Mouse (Mus musculus) hindbrain, postnatal 0 days (tissue): ENCODE results near the gene Ddx20. TPM values are rescaled to one million over a fixed set of nuclear protein-coding genes. Genes with fewer than 3 reads are reported as not detected.
A peak's percentile ranks its signal among the peaks of the same experiment; 100 is the strongest.

Source experiments
- ATAC-seq: fragments of 200-750 bp; cut with Nextera tagmentation; 2 replicates; pipeline ENCODE4 v1.8.0; 2017; ENCODE audit warnings: mild to moderate bottlenecking, moderate TSS enrichment, moderate library complexity
- DNase-seq: peaks from one replicate; pipeline ENCODE4 v3.0.0-alpha.2; 2015; ENCODE audit warnings: low spot score
- H3K27ac ChIP-seq: fragments of 300-500 bp; sonication (generic); 2 replicates; pipeline ENCODE4 v1.5.1; 2014; ENCODE audit warnings: mild to moderate bottlenecking
- H3K27me3 ChIP-seq: fragments of 300-500 bp; sonication (generic); 2 replicates; pipeline ENCODE4 v1.6.1; 2014; ENCODE audit warnings: low read length, mixed read lengths; ENCODE audit not compliant: insufficient read depth
- H3K36me3 ChIP-seq: fragments of 300-500 bp; sonication (generic); 2 replicates; pipeline ENCODE4 v1.6.1; 2014; ENCODE audit warnings: low read length, mixed read lengths; ENCODE audit not compliant: insufficient read depth
- H3K4me1 ChIP-seq: fragments of 300-500 bp; sonication (generic); 2 replicates; pipeline ENCODE4 v1.6.1; 2014; ENCODE audit warnings: antibody characterized with exemption, low read length, mixed read lengths; ENCODE audit not compliant: insufficient read depth
- H3K4me2 ChIP-seq: fragments of 300-500 bp; sonication (generic); 2 replicates; pipeline ENCODE4 v1.6.1; 2014; ENCODE audit warnings: low read depth, mild to moderate bottlenecking, low read length, moderate library complexity, mixed read lengths
- H3K4me3 ChIP-seq: fragments of 300-500 bp; sonication (generic); 2 replicates; pipeline ENCODE4 v1.5.1; 2014; ENCODE audit warnings: low read length
- H3K9ac ChIP-seq: fragments of 300-500 bp; sonication (generic); replicated peaks from 2 replicates; pipeline ENCODE4 v1.6.1; 2014; ENCODE audit warnings: mild to moderate bottlenecking, low read length, moderate library complexity, mixed read lengths
- H3K9me3 ChIP-seq: fragments of 300-500 bp; sonication (generic); 2 replicates; pipeline ENCODE4 v1.6.1; 2016; ENCODE audit warnings: low read length, mixed read lengths
- CTCF ChIP-seq: IDR thresholded peaks from 2 replicates; pipeline ENCODE4 v1.5.1; 2016; ENCODE audit warnings: antibody characterized with exemption, control low read depth, low read depth
- WGBS: fragments of 180-500 bp; shearing (Covaris S2); extraction: QIAGEN DNeasy Blood & Tissue Kit; methylation state at CpG from one replicate; pipeline ENCODE4 v1.1.7; 2014; 5-methylcytosine and 5-hydroxymethylcytosine counted together
- polyA plus RNA-seq: library from polyadenylated mRNA; unstranded; fragments of >200 nt; fragmentation: Nextera tagmentation; extraction: Ambion mirVana; gene quantifications from 2 replicates; pipeline ENCODE4 v1.2.1, GENCODE M21; 2015
- total RNA-seq: library from RNA; depleted of rRNA; stranded (reverse); fragments of >200 nt; gene quantifications from 2 replicates; pipeline ENCODE4 v1.2.3, GENCODE M21; 2014

Gene Ddx20
- total and polyA plus RNA-seq, 2 experiments from 2014 or later = 14.4 to 18.1 TPM

GRCm38 (mm10) chr3:105722510-105722909, 35.1 kb upstream of the Ddx20 start:
- H3K9ac ChIP-seq = no peak overlapping the region
- no peak for ATAC-seq
- H3K27ac ChIP-seq = no peak overlapping the region
- no peaks in the 10 kb centered on the region for H3K36me3 ChIP-seq
- H3K9me3 ChIP-seq = no peaks in the 10 kb centered on the region
- H3K27me3 ChIP-seq = no peaks in the 10 kb centered on the region
- no peak for TF ChIP-seq CTCF
- H3K4me1 ChIP-seq = peaks cover 5% of the 10 kb centered on the region
- no peak overlapping the region for H3K4me2 ChIP-seq
- no peak overlapping the region for H3K4me3 ChIP-seq
- no peak for DNase-seq
- 82% methylated on average over 3 of the region's 3 CpGs for WGBS

DNA sequence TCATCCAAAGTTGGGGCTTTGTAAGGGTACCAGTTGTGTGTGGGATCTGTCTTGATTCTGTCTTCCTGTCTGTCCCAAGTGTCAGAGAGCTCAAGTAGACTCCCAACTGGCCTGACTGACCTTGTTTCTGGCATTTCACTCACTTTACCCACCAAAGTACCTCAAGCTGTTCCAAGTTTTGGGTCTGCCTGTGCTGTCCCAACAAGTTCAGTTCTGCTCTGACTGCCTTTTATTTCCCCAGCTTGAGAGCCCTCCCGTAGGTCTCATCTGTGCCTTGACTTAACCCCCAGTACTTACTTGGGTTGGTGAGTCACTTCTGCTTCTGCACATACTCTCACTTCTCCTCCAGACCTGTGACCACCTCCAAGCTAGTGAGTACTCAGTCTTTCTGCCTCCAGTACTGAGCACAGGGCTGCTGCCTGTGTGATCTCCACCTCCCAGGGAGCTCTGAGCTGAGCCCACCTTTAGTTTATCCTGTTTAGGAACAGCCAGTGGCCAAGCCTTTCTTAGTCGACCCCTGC, 34.4 kb upstream of the Ddx20 start:
- Histone ChIP-seq H3K36me3 (no peaks in the 10 kb centered on the region), H3K9ac (no peak overlapping the region), H3K4me2 (no peak overlapping the region), H3K4me3 (no peak overlapping the region), H3K9me3 (no peaks in the 10 kb centered on the region), H3K4me1 (peaks cover 6% of the 10 kb centered on the region), H3K27ac (no peak overlapping the region), H3K27me3 (no peaks in the 10 kb centered on the region)
- TF ChIP-seq CTCF = no peak
- DNase-seq (no peak), ATAC-seq (no peak)
- 69% methylated on average over 2 of the region's 2 CpGs for WGBS

DNA sequence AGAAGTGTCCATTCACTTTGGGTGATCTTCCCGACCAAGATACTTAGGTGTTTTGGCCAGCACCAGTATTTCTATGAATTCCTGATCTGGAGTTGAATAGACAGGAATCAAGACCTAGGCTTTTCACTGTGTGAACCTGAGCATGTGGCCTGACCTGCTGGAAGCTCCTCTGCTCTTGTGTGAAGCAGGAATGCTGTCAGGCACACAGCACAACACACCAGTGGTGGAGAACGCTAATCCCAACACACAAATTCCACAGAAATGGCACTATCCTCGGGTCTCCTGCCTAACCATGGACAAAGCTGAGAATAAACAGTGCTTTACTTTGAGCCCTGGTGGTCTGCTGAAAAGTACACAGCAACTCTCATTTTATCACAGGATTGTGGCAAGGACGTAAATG, 33.1 kb upstream of the Ddx20 start:
- Histone ChIP-seq H3K27ac (peak overlapping the region; percentile 15; the same call in 1 of the 2 replicates), H3K36me3 (no peaks in the 10 kb centered on the region), H3K9ac (no peak overlapping the region), H3K4me3 (no peak overlapping the region), H3K4me1 (peaks cover 17% of the 10 kb centered on the region), H3K27me3 (no peaks in the 10 kb centered on the region), H3K9me3 (no peaks in the 10 kb centered on the region), H3K4me2 (no peak overlapping the region)
- 70% methylated on average over 4 of the region's 4 CpGs for WGBS
- ATAC-seq (no peak), DNase-seq (no peak)
- no peak for TF ChIP-seq CTCF

GRCm38 (mm10) chr3:105719979-105720378, 32.6 kb upstream of the Ddx20 start:
- Histone ChIP-seq H3K9ac (no peak overlapping the region), H3K36me3 (no peaks in the 10 kb centered on the region), H3K4me2 (no peak overlapping the region), H3K27ac (no peak overlapping the region), H3K27me3 (no peaks in the 10 kb centered on the region), H3K4me1 (peaks cover 17% of the 10 kb centered on the region), H3K9me3 (no peaks in the 10 kb centered on the region), H3K4me3 (no peak overlapping the region)
- no peak for ATAC-seq
- DNase-seq = no peak
- 60% methylated on average over 4 of the region's 4 CpGs for WGBS
- peak; percentile 3; the same call in 1 of the 2 replicates for TF ChIP-seq CTCF

DNA sequence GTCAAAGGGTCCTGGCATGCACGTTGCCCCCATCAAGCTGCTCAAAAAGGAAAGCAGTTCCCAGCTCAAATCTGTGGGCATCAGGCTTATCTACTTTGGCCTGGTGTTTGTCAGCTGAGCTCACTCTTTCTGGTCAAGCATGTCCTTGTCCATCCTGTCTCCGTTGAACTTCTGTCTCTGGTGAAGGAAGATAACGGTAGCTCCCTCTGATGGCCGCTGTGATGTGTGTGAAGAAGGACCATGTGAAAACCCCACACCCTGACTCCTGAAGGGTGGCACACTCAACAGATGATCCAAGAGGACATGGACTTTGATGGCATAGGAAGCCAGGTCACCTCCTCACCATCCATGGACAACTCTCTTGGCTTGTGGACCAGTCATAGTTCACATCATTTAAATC, 31.4 kb upstream of the Ddx20 start:
- Histone ChIP-seq H3K9me3 (no peaks in the 10 kb centered on the region), H3K27ac (no peak overlapping the region), H3K36me3 (no peaks in the 10 kb centered on the region), H3K27me3 (no peaks in the 10 kb centered on the region), H3K9ac (no peak overlapping the region), H3K4me1 (peaks cover 22% of the 10 kb centered on the region), H3K4me2 (no peak overlapping the region), H3K4me3 (no peak overlapping the region)
- TF ChIP-seq CTCF = peak; percentile 32; the same call in 1 of the 2 replicates
- no peak for ATAC-seq
- WGBS = 57% methylated on average over 4 of the region's 4 CpGs
- DNase-seq = no peak

DNA sequence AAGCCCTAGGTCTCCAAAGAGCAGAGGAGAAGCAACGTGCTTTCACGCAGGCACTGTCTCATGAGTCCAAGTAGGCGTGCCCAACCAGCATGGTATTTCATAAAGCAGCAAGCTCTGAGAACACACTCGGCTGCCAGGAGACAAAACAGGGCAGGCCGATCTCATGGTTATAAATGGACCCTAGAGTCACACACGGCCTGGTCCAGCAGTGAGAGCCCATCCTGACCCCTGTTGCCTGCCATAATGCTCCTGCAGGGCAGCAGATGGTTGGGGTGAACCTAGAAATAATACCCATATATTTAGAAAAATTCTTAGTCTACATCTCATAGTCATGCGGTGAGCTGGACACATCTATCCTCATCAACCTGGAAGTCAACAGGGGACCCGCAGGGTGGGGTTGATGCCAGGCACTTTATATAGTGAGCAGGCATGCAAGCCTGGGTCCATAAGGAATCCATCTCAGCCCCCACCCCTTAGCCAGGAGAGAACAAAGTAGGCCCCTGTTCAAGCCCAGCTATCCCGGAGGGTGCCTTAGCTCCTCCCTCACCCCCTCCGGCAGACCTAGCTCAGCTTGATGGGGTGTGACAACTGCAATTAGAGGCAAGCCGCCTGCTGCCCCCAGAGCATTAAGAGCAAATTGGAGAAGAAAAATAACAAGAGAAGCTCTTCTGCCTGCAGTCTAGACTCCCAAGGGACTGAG, 30.6 kb upstream of the Ddx20 start:
- no peaks in the 10 kb centered on the region for H3K36me3 ChIP-seq
- H3K9me3 ChIP-seq = no peaks in the 10 kb centered on the region
- peaks cover 22% of the 10 kb centered on the region for H3K4me1 ChIP-seq
- no peak for TF ChIP-seq CTCF
- H3K9ac ChIP-seq = no peak overlapping the region
- ATAC-seq (0 out of 2 replicates have a peak, but pooled peaks have one; percentile 11), DNase-seq (peak; percentile 48)
- peak overlapping the region; percentile 45; the same call in 1 of the 2 replicates for H3K27ac ChIP-seq
- no peak overlapping the region for H3K4me3 ChIP-seq
- no peak overlapping the region for H3K4me2 ChIP-seq
- H3K27me3 ChIP-seq = no peaks in the 10 kb centered on the region
- WGBS = 28% methylated on average over 11 of the region's 11 CpGs
